Mouse (Mus musculus): ENCODE measurements around the gene Ranbp1.
A peak's percentile ranks its signal among the peaks of the same experiment; 100 is the strongest.

The Ranbp1 gene

DNA sequence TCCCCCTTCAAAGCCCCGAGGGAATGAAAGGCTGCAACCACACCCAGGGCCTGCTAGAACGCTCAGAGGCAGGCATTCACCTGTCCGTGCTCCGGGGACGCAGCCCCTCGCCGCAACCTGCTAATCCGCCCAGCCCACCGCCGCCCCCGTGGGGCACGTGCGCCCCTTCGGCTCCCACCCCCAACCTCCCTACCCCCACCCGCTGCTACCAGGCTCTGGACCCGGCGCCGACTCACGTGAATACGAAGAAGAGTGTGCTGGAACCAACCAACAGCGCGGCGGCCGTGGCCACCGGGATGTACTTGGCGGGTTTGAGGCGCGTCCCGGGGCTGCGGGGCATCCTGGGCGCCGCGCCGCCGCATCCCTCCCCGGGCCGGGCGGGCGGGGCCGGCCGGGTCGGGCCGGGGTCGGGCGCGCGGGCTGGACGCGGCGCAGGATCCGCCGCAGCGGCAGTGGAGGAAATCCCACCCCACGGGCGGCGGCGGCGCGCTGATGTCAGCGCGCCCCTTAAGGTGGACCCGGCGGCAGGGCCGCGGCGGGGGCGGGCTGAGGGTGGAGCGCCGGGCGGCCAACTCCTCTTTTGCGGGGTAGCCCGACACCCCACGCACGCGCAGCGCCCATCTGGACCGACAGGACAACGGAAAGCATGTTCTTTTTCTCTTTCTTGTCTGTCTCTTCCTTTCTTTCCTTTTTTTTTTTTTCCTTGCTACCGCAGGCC is 13.7 kb downstream of the Ranbp1 start, which contains the start of gene Zdhhc8:
Gene Zdhhc8 (minus strand): TSS at position 466 of the 718 bp plus-strand sequence.
- peak in 1 of 2 experiments; percentile 70 for DNase-seq (ENCODE audit: low spot score in 2 of 2)

DNA sequence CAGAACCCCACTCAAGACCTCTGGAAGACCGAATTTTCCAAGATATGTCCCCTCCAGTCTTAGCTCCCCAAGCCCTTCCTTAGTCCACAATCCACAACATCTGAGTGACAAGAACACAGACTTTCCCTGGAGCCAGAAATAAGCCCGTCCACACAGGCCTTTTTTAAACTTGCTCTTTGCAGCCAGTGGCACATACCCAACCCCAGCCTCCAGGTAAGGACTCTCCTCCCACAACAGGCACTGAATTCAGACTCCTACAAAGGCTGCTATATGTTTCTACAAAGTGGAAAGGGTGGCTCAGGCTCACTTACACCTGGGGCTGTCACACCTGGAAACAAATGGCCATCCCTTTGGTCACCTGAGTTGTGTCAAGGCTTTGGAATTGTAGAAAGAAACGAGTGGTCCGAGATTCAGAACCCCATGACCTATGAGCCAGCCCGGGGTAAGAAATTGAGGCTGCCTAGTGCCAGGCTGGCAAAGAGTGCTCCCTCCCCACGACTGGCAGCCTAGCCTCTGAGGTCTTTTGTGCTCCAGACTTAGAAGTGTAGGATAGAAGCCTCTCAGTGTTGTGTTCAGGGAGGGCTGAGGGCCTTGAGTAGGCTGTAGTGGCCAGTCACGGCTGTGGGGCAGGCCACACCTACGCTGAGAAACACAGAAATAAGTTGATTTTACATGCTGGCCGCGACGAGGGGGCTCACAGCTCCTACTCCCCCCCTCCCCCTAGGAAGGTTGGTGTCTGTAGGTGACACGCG is 14.4 kb downstream of the Ranbp1 start:
- DNase-seq (ENCODE audit: low spot score in 2 of 2): no peak

DNA sequence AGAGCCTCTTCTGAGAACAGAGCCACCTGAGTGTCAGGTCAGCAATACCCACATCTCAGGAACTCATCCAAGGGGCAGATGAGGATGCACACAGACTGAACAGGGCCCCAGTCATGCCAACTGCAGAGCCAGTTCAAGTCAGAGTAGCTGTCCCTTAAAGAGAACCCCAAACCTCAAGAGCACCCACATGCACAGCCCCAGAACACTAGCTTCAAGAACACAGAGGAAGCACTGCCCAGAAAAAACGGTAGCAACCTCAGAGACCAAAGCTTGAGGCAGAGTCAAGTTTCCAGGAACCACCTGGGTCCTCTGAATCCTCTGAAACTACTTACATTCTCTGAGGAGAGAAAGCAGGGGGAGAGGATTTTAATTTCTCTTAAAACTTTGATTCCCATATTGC is 15.1 kb downstream of the Ranbp1 start:
- DNase-seq (ENCODE audit: low spot score in 2 of 2): no peak

DNA sequence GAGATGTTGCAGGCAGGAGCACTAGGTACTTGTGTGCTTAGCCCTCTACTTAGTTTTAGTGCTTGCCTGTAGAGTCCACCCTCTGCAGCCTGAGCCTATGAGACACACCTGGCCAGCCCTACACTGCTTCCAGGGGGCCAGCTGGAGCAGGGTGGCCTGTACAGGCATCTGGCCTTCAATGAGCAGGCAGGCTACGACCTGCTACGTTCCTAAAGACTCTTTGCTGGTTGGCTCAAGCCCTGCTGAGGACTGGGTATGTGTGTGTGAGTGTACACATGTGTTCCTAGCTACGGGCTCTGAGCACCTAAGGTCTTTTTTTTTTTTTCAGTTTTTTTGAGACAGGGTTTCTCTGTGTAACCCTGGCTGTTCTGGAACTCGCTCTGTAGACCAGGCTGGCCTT is 17.1 kb downstream of the Ranbp1 start:
- DNase-seq (ENCODE audit: low spot score in 2 of 2): no peak

DNA sequence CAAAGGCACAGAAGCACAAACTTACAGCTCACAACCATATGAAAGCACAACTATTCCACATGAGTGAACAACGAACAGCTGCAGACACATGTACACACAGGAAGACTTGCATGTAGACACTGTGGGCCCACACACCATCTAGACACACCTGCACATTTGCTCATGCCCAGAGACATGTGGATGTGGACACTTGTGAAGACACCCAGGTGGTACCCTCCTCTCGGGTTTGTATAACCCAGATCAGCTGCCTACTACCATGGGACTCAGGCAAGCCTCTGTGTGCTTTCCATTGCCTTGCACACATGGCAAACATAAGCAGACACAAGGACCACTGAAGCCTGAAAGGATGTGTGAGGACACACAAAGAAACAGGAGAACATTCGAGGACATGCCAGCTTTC is 17.5 kb downstream of the Ranbp1 start:
- no peak for DNase-seq (ENCODE audit: low spot score in 2 of 2)

DNA sequence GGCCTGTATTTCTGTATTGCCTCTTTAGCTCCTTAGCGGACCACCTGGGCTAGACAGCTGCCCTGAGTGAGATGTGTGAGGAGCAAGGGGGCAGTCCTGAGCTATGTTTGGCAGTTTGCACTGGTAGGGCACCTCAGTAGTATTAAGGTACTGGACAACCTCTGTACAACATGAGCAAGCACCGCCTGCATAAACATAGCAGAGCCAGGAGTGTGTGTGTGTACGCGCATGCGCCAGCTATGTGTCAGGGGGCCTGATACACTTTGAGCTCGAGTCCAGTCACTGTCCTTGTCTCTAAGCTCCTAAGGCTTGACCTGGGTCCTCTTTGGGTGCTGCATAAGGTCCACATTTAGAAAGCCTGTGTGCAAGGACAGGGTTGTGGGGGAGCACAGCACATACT is 17.9 kb downstream of the Ranbp1 start:
- DNase-seq (ENCODE audit: low spot score in 2 of 2): no peak

DNA sequence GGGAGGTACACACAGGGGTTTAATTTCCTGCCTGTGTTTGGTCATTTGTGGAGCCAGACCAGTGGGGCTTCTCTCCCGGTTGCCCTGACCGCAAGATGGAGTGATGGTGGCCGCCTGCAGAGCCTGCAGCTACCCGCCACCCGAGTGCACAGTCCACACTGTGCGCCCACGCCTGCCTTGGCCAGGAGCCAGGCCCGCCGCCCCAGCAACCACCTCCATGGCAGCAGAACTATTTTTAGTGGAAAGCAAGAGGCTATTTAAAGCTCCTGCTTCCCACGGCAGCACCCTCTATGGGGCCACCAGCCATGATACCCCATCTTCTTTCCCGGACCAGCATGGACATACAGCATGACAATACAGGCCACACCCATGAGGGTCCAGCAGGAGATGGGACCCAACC is 18.9 kb downstream of the Ranbp1 start:
- DNase-seq (ENCODE audit: low spot score in 2 of 2): peak; percentile 81

DNA sequence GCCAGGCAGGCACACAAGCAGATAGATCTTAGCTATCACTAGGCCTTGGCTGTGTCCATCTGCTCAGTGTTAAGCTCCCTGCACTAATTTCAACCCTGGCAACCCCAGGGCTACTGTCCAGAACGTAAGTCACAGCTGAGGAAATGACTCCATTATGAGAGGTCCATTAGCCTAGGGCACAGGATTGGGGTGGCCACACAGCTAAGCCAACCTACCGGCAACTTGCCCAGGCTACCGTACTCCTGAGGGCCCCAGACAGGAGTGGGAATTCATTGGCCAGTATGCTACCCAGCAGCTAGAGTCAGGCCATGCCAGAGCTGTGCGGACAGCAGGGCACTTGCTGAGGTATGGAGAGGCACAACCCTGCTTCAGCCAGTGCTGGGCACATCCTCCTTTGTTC is 19.7 kb downstream of the Ranbp1 start:
- DNase-seq (ENCODE audit: low spot score in 2 of 2): no peak

DNA sequence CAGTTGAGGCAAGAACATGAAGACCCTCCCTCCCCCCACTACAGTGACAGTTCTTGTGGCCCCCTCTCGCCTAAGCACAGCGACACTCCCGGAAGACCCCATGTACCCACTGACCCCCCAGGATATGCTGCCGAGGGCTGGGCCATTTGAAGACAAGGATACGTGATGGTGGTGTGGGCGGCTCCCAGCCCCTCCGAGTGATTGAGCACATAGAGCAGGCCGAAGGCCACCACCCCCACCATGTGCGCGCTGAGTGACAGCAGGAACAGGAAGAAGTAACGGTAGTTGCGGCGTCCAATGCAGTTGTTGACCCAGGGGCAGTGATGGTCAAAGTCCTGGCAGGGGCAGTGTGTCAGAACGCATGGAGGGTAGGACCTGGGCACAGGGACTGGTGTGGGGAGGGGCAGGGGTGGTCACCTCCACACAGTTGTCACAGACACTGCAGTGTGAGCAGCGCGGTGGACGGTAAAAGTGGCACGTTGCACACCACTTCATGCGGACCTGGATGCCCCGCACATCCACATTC is 20.6 kb downstream of the Ranbp1 start:
- no peak for DNase-seq (ENCODE audit: low spot score in 2 of 2)

DNA sequence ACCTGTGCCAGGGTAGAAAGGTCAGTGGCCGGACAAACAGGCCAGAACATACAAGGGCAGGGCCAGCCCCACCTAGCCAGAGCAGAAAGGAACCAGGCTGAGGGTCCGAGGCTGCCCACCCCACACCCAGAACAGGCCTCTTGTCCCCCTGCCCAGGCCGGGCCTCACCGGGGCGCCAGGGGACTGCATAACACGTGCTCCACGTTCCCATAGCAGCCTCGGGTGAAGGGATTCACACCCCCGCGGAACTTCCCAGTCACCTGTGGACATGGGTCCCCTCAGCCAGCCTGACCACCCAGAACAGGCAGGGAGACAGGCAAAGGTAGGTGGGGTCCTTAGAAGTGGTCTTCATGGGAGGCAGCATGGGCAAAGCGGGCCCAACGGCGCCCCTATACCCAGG is 21.3 kb downstream of the Ranbp1 start:
- no peak for DNase-seq (ENCODE audit: low spot score in 2 of 2)

DNA sequence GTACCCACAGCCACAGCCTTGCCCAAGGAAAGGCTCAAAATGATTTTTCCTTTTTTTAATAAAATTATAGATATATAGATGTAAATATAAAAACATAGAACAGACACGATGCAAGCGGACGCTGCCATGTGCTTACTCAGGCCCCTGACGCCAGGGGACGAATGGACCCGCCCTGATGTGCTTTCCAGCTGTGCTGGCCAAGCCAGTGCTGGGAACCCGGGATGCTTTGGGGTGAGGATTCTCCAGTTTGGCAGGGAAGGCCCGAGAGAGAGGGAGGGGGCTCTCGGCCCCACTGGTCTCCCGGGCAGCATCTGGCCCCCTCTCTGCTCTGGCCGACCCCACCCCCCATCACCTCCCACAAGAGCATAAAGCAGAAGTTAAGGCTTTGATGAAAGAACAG is 26.3 kb downstream of the Ranbp1 start:
- DNase-seq (ENCODE audit: low spot score in 2 of 2): no peak

DNA sequence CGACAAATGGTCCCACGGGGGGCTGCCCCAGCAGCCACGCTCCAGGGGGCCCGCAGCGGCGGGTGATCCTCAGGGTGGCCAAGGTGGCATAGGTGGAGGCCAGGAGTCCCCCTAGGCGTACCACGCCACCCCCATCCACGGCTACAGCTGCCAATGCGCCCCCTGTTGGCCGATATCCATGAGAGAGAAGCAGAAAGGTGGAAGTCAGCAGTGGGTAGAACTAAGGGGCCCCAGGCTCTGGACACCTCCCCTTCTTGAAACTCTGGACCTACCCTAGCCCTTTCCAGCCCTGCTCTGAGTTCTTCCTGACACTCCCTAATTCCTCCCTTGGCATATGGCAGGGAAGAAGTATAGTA is 27.0 kb downstream of the Ranbp1 start:
- no peak for DNase-seq (ENCODE audit: low spot score in 2 of 2)

DNA sequence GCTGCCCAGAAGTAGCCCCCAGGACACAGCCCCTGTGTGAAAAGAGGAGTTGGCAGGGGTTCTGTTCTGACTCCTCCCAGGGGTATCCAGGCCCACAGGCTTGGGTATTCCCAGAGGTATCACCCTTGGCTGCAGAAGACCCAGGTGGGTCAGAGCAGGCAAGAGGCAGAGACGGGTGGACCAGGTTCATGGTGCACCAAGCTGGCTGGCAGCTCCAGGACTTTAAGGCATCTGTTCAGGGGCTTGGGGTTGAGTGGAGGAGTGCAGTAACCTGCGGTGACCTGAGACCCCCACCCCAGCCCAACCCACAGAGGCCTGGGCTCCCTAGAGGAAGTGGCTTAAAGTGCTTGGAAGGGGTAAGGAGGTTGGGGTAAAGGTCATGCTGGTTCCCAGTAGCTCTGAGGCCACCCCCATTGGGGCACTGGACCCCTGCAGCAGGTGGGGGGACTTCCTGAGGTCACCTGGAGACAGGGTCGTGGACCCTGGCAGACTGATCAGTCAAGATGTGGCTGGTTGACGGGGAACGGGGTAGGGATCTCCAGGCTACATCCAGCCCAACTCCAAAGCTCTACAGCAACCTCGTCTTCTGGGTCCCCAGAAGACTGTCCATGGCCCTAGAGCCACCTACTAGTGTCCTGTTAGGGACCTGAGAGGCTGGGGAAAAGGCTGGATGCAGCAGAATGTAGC is 27.5 kb downstream of the Ranbp1 start:
- DNase-seq (ENCODE audit: low spot score in 2 of 2): no peak

DNA sequence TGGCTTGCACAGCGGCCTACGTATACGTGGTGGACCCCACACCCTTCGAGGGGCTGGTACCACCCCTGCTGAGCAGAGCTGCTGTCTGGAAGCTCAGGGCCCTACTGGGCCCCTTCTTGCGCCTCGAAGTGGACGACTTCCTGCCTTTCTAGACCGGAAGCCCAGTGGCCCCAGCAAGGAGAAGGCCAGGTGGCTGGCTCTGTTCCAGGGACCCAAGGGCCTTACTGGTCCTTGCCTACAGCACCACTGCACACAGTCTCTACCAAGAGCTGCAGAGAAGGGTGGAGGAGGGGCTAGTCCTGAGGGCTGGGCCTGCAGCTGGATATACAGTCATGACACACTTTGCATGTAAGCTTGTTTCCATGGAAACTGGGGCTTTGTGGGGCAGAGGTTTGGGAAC is 28.5 kb downstream of the Ranbp1 start:
- DNase-seq (ENCODE audit: low spot score in 2 of 2): peak in 1 of 2 experiments; percentile 73

DNA sequence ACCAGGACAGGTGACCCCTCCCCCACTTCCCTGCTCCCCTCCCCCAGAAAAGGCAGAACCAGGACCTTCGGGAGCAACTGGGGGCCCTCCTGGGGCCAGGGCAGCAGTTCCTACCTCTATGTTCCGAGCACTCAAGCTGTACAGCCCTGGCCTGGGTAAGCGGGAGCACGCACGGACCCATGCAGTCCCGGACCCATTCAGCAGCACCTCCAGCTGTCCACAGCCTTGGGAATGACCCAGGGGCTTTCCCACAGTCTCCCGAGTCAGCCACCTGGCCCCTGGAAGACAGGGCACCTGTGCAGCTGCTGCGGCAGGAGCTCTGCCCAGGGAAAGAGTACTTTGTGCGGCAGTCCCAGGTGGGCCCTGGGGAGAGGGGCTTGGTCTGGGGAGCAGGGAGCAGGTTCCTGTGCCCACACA is 29.9 kb downstream of the Ranbp1 start:
- DNase-seq (ENCODE audit: low spot score in 2 of 2): no peak

DNA sequence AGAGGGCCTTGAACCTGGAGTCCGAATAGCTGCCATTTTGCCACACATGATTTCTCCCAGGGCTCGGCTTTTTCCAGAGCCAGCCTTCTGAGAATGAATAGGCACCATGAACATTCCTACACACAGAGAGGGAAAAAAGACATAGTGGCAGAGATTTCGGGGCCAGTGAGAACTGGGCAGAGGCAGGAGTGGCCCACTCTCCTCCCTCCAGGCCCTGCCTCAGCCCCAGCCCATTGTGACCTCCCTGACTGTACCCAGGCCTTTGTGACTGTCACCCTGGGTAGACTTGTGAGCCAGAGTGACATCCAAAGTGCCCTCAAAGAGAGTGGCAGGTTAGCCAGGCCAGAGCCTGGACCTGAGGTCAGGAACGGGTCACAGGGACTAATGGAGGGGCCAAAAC is 31.0 kb downstream of the Ranbp1 start, which contains the start of gene Ccdc188:
Gene Ccdc188 (plus strand): TSS at position 301 of the 400 bp plus-strand sequence.
- DNase-seq (ENCODE audit: low spot score in 2 of 2): no peak

DNA sequence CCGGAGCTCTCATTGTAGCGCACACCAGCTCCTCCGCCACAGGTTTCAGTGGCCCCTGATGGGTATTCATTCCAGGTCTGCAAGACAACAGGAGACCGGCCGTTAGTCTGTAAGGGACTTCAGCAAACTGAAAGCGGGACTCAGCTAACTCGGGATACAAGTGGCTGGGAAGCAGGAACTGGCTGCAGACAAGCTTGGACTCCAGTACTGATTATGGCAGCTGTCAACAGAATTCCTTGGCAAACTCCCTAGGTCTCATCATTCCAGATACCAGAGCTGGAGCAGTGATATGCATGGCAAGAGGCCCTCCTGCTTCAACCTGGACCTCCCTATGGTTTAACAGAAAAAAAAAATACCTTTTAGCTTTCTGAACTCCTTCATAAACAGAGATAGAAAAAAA is 33.7 kb downstream of the Ranbp1 start:
- no peak for DNase-seq (ENCODE audit: low spot score in 2 of 2)

DNA sequence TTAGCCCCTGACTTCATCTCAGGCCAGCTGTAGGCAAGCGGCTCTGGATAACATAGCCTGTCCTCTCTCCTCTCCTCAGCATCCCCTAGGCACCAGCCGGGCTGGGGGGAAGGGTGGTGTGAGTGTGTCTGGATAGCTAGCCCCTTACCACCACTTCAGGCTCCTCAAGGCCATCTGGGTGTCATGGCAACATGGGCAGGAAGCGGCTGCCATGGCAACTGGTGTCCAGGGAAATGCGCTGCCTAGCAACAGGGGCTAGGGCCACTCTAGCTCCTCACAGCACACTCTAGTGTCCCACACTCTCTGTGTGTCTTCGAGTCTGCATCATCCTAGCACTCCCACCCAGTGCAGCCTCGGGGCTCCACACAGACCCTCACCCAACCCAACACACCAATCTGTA is 34.8 kb downstream of the Ranbp1 start:
- DNase-seq (ENCODE audit: low spot score in 2 of 2): peak; percentile 64 to 81

DNA sequence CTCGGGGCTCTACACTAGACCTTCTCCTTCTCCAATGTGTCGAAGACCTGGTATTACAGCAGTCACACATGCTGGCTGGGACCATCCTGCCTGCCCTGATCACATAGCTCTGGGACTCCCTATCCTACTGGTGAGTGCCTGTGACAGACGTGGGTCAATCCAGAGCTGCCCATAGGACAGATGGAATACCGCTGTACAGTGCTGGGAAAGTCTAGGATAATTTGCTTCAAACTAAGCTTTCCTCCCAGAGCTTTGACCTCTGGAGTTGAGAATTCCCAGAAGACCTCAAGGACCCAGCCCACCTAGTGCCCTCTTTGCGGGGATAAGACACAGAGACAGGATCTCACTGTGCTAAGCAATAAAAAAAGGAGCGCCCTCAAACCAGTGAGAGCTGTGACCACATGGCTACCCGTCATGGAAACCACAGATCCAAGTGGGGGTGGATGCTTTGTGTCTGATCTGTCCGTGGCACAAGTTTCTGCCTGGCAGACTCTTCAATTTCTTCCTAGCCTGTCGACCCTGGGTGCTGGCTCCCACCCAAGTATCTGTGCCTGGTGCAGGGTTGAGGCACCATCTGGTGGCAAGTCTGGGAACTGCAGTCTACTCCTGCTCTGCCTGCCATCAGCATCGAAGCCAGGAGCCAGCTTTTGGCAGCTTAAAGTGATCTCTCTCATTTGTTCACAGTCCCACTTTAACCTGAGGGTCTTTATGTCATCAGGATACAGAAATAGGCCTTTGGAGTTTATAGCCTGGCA is 36.9 kb downstream of the Ranbp1 start:
- peak; percentile 78 to 93 for DNase-seq (ENCODE audit: low spot score in 2 of 2)

DNA sequence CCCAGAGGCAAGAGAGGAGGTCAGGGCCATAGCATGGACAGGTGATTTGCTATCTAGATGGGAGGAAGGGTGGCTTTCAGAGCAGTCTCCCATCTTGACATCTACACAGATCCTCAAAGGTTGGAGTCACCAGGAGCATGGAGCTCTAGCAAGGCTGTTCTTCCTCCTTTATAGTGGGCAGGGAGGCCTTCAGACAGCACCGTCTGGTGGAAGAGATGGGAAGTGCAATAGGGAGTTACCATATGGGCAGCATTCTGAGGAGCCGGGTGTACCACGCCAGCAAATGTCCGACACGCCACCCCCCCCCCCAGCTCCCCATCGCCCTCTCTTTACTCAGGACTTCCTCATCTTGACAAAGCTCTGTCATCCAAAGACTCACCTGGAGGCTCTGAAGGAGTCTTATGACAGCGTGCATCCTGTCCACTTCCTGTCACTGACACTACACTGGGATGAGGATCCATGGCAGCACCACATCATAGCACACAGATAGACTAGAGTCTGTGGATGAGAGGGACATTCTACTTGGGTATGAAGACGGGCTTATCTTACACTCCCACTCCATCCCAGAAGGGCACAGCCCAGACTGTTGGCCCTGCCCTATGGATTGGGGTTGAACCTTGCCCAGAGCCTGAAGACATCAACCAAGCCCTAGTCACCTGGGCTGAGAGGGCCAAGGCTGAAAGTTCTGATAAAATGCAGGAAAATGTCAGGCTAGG is 37.7 kb downstream of the Ranbp1 start:
- DNase-seq (ENCODE audit: low spot score in 2 of 2): peak in 1 of 2 experiments; percentile 69
